Mouse (Mus musculus) G1E (cell line): ENCODE results near the gene Polr1e. TPM values are rescaled to one million over a fixed set of nuclear protein-coding genes. Genes with fewer than 3 reads are reported as not detected.

Experiments
- ATAC-seq: 2 replicates; pipeline ENCODE4 v1.8.0; 2016; ENCODE audit warnings: mild to moderate bottlenecking; ENCODE audit not compliant: insufficient number of reproducible peaks, poor library complexity, low FRiP score, severe bottlenecking; ENCODE audit errors: extremely low read depth
- DNase-seq: peaks from one replicate; pipeline ENCODE4 v3.0.0; 2012; ENCODE audit warnings: low spot score
- H3K27me3 ChIP-seq: 2 replicates; pipeline ENCODE4 v1.6.1; 2012; ENCODE audit warnings: mild to moderate bottlenecking, low read length, inconsistent platforms; ENCODE audit not compliant: insufficient read depth
- H3K36me3 ChIP-seq: replicated peaks from 2 replicates; pipeline ENCODE3; 2012; ENCODE audit warnings: mild to moderate bottlenecking, inconsistent platforms
- H3K4me1 ChIP-seq: 2 replicates; pipeline ENCODE4 v1.6.1; 2012; ENCODE audit warnings: low read depth, low read length, inconsistent platforms, mixed read lengths; ENCODE audit not compliant: insufficient read depth
- H3K4me3 ChIP-seq: 2 replicates; pipeline ENCODE4 v1.5.1; 2012; ENCODE audit warnings: low read depth, mild to moderate bottlenecking, inconsistent platforms, low read length, moderate library complexity, mixed read lengths
- H3K9me3 ChIP-seq: replicated peaks from 2 replicates; pipeline ENCODE4 v1.6.1; 2012; ENCODE audit warnings: inconsistent platforms
- CTCF ChIP-seq: IDR thresholded peaks from 2 replicates; pipeline ENCODE4 v1.5.1; 2012; ENCODE audit warnings: low read depth, low read length, inconsistent platforms, mixed read lengths
- GATA1 ChIP-seq: IDR thresholded peaks from 2 replicates; pipeline ENCODE4 v1.6.1; 2012; ENCODE audit warnings: borderline replicate concordance, low read length, inconsistent platforms, mixed read lengths
- GATA2 ChIP-seq: IDR thresholded peaks from 2 replicates; pipeline ENCODE4 v1.6.1; 2012; ENCODE audit warnings: low read depth, low read length, inconsistent platforms, borderline replicate concordance
- POLR2AphosphoS5 ChIP-seq: IDR thresholded peaks from 2 replicates; pipeline ENCODE4 v1.6.1; 2012; ENCODE audit warnings: low read depth, low read length, inconsistent platforms; ENCODE audit not compliant: insufficient replicate concordance
- TAL1 ChIP-seq: conservative IDR thresholded peaks from 2 replicates; pipeline ENCODE4 v1.6.1; 2012; ENCODE audit warnings: low read depth, low read length, inconsistent platforms, mixed read lengths
- polyA plus RNA-seq: library from polyadenylated mRNA; stranded (reverse); fragments of >175 nt; gene quantifications from 2 replicates; pipeline ENCODE4 v1.2.3, GENCODE M21; 2012
- total RNA-seq, 2 experiments: library from RNA; stranded (forward) in 1 of 2; stranded (reverse) in 1 of 2; fragments of 200-1000 nt in 1 of 2; fragments of >200 nt in 1 of 2; fragmentation: Nextera tagmentation in 1 of 2; gene quantifications; 2 replicates each; pipeline ENCODE4 v1.2.3; 2014 to 2017

Gene Polr1e
- total RNA-seq (2014; fragmentation: Nextera tagmentation) (21.4 and 23.2 TPM in 2 replicates), total RNA-seq (2017) (31.7 and 44.5 TPM in 2 replicates), polyA plus RNA-seq (3.5 and 9.2 TPM in 2 replicates)

DNA sequence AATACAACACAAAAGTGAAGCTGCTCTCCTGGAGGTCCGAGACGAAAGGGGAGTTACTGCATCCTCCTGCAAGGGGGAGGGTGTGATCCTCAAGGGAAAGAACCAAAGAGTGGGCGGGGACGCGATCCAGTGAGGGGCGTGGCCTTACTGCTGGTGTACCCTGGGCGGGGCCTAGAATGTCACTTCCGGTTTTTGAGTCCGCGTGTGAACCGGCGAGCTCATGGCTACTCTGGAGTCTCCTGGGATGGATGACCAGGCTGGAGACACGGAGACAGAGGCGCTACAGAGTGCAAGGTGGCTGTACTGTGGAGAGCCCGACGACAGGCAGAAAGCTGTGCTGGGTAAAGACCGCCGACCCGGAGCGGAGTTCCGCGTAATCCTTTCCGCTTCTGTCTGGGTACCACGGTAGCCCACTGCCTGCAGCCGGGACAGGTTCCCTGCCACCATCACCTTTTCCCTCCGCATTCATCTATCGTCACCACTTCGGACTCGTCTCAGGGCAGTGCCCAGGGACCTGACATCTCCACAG lies at the start of gene Polr1e:
Polr1e (plus strand) TSS at position 132 of the 529 bp plus-strand sequence.
- no peak for TF ChIP-seq TAL1
- no peak for TF ChIP-seq GATA2
- no peak for TF ChIP-seq GATA1
- TF ChIP-seq CTCF: no peak
- no peak for TF ChIP-seq POLR2AphosphoS5
- peak; percentile 88 for DNase-seq
- Histone ChIP-seq H3K36me3 (peaks cover 37% of the 10 kb centered on the region), H3K27me3 (no peaks in the 10 kb centered on the region), H3K4me1 (peaks cover 59% of the 10 kb centered on the region), H3K9me3 (no peaks in the 10 kb centered on the region), H3K4me3 (peak within 1 kb of the TSS; percentile 82)
- peak; percentile 90 for ATAC-seq

- Histone ChIP-seq H3K27me3 (peaks cover 27% of the 10 kb centered on the region), H3K36me3 (no peaks in the 10 kb centered on the region), H3K4me1 (peaks cover 64% of the 10 kb centered on the region), H3K4me3 (no peak overlapping the region), H3K9me3 (peaks cover 2% of the 10 kb centered on the region; the same call in 1 of the 2 replicates)
- DNase-seq: no peak
- ATAC-seq: no peak
- TF ChIP-seq GATA1 (no peak), CTCF (no peak), POLR2AphosphoS5 (no peak), TAL1 (no peak)
Observed at GRCm38 (mm10) chr4:44970056-44970455, 48.3 kb upstream of the Polr1e start.

GRCm38 (mm10) chr4:44970612-44971110 lies 47.7 kb upstream of the Polr1e start:
- no peak overlapping the region for H3K4me3 ChIP-seq
- DNase-seq: peak; percentile 56

DNA sequence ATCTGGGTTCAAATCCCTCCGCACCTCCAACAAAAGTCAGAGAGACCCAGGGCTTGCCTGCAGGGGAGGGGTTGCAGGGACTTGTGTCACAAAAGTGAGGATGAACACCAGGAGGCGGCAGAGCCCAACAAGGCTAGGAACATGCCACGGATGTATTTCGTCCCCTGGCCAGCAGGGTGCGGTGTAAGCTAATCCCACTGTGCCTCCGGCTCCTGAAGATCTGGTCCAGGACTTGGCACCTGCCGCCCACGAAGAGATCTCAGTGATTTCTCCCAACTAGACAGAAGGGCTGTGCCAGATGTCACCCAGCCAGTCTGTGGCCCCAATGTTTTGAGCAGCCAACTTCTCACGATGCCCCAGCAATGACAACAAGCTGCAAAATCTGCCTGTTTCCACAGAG lies 44.9 kb upstream of the Polr1e start:
- DNase-seq (peak; percentile 66), ATAC-seq (peak; percentile 65)
- Histone ChIP-seq H3K9me3 (peaks cover 5% of the 10 kb centered on the region), H3K36me3 (no peaks in the 10 kb centered on the region), H3K27me3 (peaks cover 19% of the 10 kb centered on the region; the same call in 1 of the 2 replicates), H3K4me3 (peak overlapping the region; percentile 28; the same call in 1 of the 2 replicates), H3K4me1 (peaks cover 45% of the 10 kb centered on the region)
- TF ChIP-seq POLR2AphosphoS5 (no peak), TAL1 (no peak), GATA2 (no peak), GATA1 (no peak), CTCF (peak; percentile 96)

More at GRCm38 (mm10) chr4:44970612-44971110, 47.7 kb upstream of the Polr1e start:
- Histone ChIP-seq H3K4me1 (peaks cover 60% of the 10 kb centered on the region), H3K9me3 (peaks cover 2% of the 10 kb centered on the region; the same call in 1 of the 2 replicates), H3K27me3 (peaks cover 27% of the 10 kb centered on the region), H3K36me3 (no peaks in the 10 kb centered on the region)
- TF ChIP-seq TAL1: no peak
- TF ChIP-seq CTCF: peak; percentile 69; the same call in 1 of the 2 replicates
- peak; percentile 36 for ATAC-seq

GRCm38 (mm10) chr4:44973871-44974270 lies 44.5 kb upstream of the Polr1e start:
- no peaks in the 10 kb centered on the region for H3K36me3 ChIP-seq
- peaks cover 41% of the 10 kb centered on the region for H3K4me1 ChIP-seq
- H3K9me3 ChIP-seq: peaks cover 5% of the 10 kb centered on the region
- no peak for ATAC-seq
- no peak for DNase-seq
- peaks cover 15% of the 10 kb centered on the region; the same call in 1 of the 2 replicates for H3K27me3 ChIP-seq
- H3K4me3 ChIP-seq: peak overlapping the region; percentile 28; the same call in 1 of the 2 replicates
- TF ChIP-seq CTCF: no peak
- TF ChIP-seq POLR2AphosphoS5: no peak
- no peak for TF ChIP-seq GATA2
- no peak for TF ChIP-seq TAL1
- TF ChIP-seq GATA1: no peak

- peaks cover 5% of the 10 kb centered on the region for H3K9me3 ChIP-seq
- H3K36me3 ChIP-seq: no peaks in the 10 kb centered on the region
- peaks cover 11% of the 10 kb centered on the region; the same call in 1 of the 2 replicates for H3K27me3 ChIP-seq
- DNase-seq: no peak
- no peak for ATAC-seq
- H3K4me3 ChIP-seq: no peak overlapping the region
- H3K4me1 ChIP-seq: peaks cover 40% of the 10 kb centered on the region
- TF ChIP-seq POLR2AphosphoS5 (no peak), TAL1 (no peak), GATA2 (no peak), CTCF (no peak), GATA1 (no peak)
Observed at GRCm38 (mm10) chr4:44974331-44974730, 44.1 kb upstream of the Polr1e start.
